In genomic region chr14:86562728-86563127, GRCm38 (mm10) we compare ENCODE assay signal across 8 mouse cellular contexts.
DNase-seq lines count a peak whose midpoint lies in the region; TF ChIP-seq lines count a peak whose summit lies in the region.

No protein-coding gene starts in this region.

- WGBS in lung, adult 2 months: 51% methylated on average over 2 of the region's 2 CpGs

- peak; percentile 2 to 12 for DNase-seq in cerebellum, adult 18-20 months
- no peak for DNase-seq in cerebellum, adult 11 months
- DNase-seq in left cerebral cortex, adult 2 months (ENCODE audit: extremely low spot score in 1 of 2, low spot score in 2 of 2): no peak
- no peak for DNase-seq in left cerebral cortex, adult 8-10 months (ENCODE audit: low spot score in 2 of 2)
- no peak for DNase-seq in lung, adult 2 months
- DNase-seq in urinary bladder, adult 18-20 months (ENCODE audit: low spot score in 2 of 2): no peak
- no peak for DNase-seq in left cerebral cortex, adult 9 months (ENCODE audit: low spot score in 2 of 2)

- no peak overlapping the region for H3K4me3 ChIP-seq in left cerebral cortex, adult 2 months
- no peak overlapping the region for H3K4me3 ChIP-seq in cortical plate, adult 2 months (ENCODE audit: insufficient read depth, low read length)
- H3K4me3 ChIP-seq in lung, adult 2 months (replicated peaks; ENCODE audit: extremely low read depth, low read depth, low read length): no peak overlapping the region

- no peak for TF ChIP-seq POLR2A in cortical plate, adult 2 months (IDR thresholded peaks at IDR 0.05; ENCODE audit: extremely low read depth, insufficient read depth, low read length)
- TF ChIP-seq POLR2A in lung, adult 2 months (IDR thresholded peaks at IDR 0.05; ENCODE audit: borderline replicate concordance, extremely low read depth, low read depth, low read length): no peak

- intact Hi-C loops in left cerebral cortex, adult 2 months (cut with DNase I): no loop called here

- no peaks in the 10 kb centered on the region for H3K4me1 ChIP-seq in cortical plate, adult 2 months (ENCODE audit: control insufficient read depth, insufficient read depth, low read length)
- no peaks in the 10 kb centered on the region for H3K4me1 ChIP-seq in lung, adult 2 months (ENCODE audit: control insufficient read depth, insufficient read depth, low read length)

- TF ChIP-seq CTCF in left cerebral cortex, adult 2 months (IDR thresholded peaks at IDR 0.05): peak; percentile 52
- TF ChIP-seq CTCF in cortical plate, adult 2 months (IDR thresholded peaks at IDR 0.05; ENCODE audit: extremely low read depth, insufficient read depth, low read length): peak; percentile 57
- peak; percentile 71 for TF ChIP-seq CTCF in lung, adult 2 months (IDR thresholded peaks at IDR 0.05; ENCODE audit: insufficient read depth, low read length)

- no peak overlapping the region for H3K27ac ChIP-seq in left cerebral cortex, adult 2 months
- H3K27ac ChIP-seq in cortical plate, adult 2 months (ENCODE audit: insufficient read depth, low read length): no peak overlapping the region

Comparison
In these comparisons a context has a peak if more than half of its experiments do, and no peak if none do; other contexts are left out.
1. DNase-seq: peak in cerebellum, adult 18-20 months (2 of 2); none in cerebellum, adult 11 months (single experiment), left cerebral cortex, adult 2 months (0 of 2), left cerebral cortex, adult 8-10 months (0 of 2), lung, adult 2 months (single experiment), urinary bladder, adult 18-20 months (0 of 2) and left cerebral cortex, adult 9 months (0 of 2).
2. Peak in every context shown above with its lines, with median percentiles within 50 percentile points of each other: CTCF ChIP-seq.